Mouse (Mus musculus): ENCODE measurements at regions not wholly inside any gene's neighbourhood (a gene's known extent, or its start where the extent isn't known, plus 50 kb on each side); places are given as distances from the start of the nearest gene placed in this dataset.

- no peak for ATAC-seq (ENCODE audit: insufficient read depth)
- no peak overlapping the region for H3K4me2 ChIP-seq
- no peak overlapping the region for H3K27ac ChIP-seq (replicated peaks)
- H3K9me3 ChIP-seq (replicated peaks), result no peaks in the 10 kb centered on the region
- H3K9ac ChIP-seq, result no peak overlapping the region
- 51% methylated on average over 6 of the region's 6 CpGs for WGBS (ENCODE audit: insufficient replicate concordance)
- no peaks in the 10 kb centered on the region for H3K36me3 ChIP-seq (replicated peaks)
- peaks cover 6% of the 10 kb centered on the region; the same call in 1 of the 2 replicates for H3K4me1 ChIP-seq (replicated peaks)
- H3K4me3 ChIP-seq (replicated peaks), result no peak overlapping the region
- H3K27me3 ChIP-seq, result no peaks in the 10 kb centered on the region
Measured at GRCm38 (mm10) chr17:47196992-47197391, 171.7 kb upstream of the Mrps10 start.

- WGBS (ENCODE audit: insufficient replicate concordance), result 66% methylated on average over 7 of the region's 7 CpGs
- ATAC-seq (ENCODE audit: insufficient read depth), result no peak
- Histone ChIP-seq H3K9me3 (replicated peaks) (no peaks in the 10 kb centered on the region), H3K27me3 (no peaks in the 10 kb centered on the region), H3K27ac (replicated peaks) (no peak overlapping the region), H3K36me3 (replicated peaks) (no peaks in the 10 kb centered on the region), H3K4me1 (replicated peaks) (peaks cover 6% of the 10 kb centered on the region; the same call in 1 of the 2 replicates), H3K4me3 (replicated peaks) (no peak overlapping the region), H3K9ac (no peak overlapping the region), H3K4me2 (no peak overlapping the region)
Measured at GRCm38 (mm10) chr17:47195981-47196380, 172.7 kb upstream of the Mrps10 start.

- no peaks in the 10 kb centered on the region for H3K36me3 ChIP-seq (replicated peaks)
- no peak overlapping the region for H3K27ac ChIP-seq (replicated peaks)
- H3K9me3 ChIP-seq (replicated peaks), result no peaks in the 10 kb centered on the region
- H3K4me1 ChIP-seq (replicated peaks), result peaks cover 6% of the 10 kb centered on the region; the same call in 1 of the 2 replicates
- H3K4me2 ChIP-seq, result no peak overlapping the region
- H3K27me3 ChIP-seq, result no peaks in the 10 kb centered on the region
- no peak for ATAC-seq (ENCODE audit: insufficient read depth)
- WGBS (ENCODE audit: insufficient replicate concordance), result 67% methylated on average over 14 of the region's 14 CpGs
- no peak overlapping the region for H3K9ac ChIP-seq
- no peak overlapping the region for H3K4me3 ChIP-seq (replicated peaks)
Measured at GRCm38 (mm10) chr17:47194463-47195012, 174.1 kb upstream of the Mrps10 start.

GRCm38 (mm10) chr17:47191416-47191815 lies 177.3 kb upstream of the Mrps10 start:
- Histone ChIP-seq H3K4me1 (replicated peaks) (peaks cover 1% of the 10 kb centered on the region; the same call in 1 of the 2 replicates), H3K4me3 (replicated peaks) (no peak overlapping the region), H3K4me2 (no peak overlapping the region), H3K27ac (replicated peaks) (no peak overlapping the region), H3K9me3 (replicated peaks) (no peaks in the 10 kb centered on the region), H3K27me3 (no peaks in the 10 kb centered on the region), H3K36me3 (replicated peaks) (no peaks in the 10 kb centered on the region), H3K9ac (no peak overlapping the region)
- no peak for ATAC-seq (ENCODE audit: insufficient read depth)
- WGBS (ENCODE audit: insufficient replicate concordance), result 41% methylated on average over 3 of the region's 3 CpGs

GRCm38 (mm10) chr17:47189770-47190169 lies 178.9 kb upstream of the Mrps10 start:
- Histone ChIP-seq H3K4me2 (no peak overlapping the region), H3K9ac (no peak overlapping the region), H3K36me3 (replicated peaks) (no peaks in the 10 kb centered on the region), H3K27ac (replicated peaks) (no peak overlapping the region), H3K27me3 (no peaks in the 10 kb centered on the region), H3K4me3 (replicated peaks) (no peak overlapping the region), H3K9me3 (replicated peaks) (no peaks in the 10 kb centered on the region), H3K4me1 (replicated peaks) (no peaks in the 10 kb centered on the region)
- ATAC-seq (ENCODE audit: insufficient read depth), result no peak
- WGBS (ENCODE audit: insufficient replicate concordance), result 68% methylated on average over 7 of the region's 7 CpGs

- no peak overlapping the region for H3K9ac ChIP-seq
- WGBS (ENCODE audit: insufficient replicate concordance), result 14% methylated on average over 6 of the region's 6 CpGs
- no peak overlapping the region for H3K27ac ChIP-seq (replicated peaks)
- H3K4me2 ChIP-seq, result no peak overlapping the region
- no peaks in the 10 kb centered on the region for H3K9me3 ChIP-seq (replicated peaks)
- no peaks in the 10 kb centered on the region for H3K27me3 ChIP-seq
- H3K4me3 ChIP-seq (replicated peaks), result no peak overlapping the region
- peaks cover 11% of the 10 kb centered on the region for H3K4me1 ChIP-seq (replicated peaks)
- no peak for ATAC-seq (ENCODE audit: insufficient read depth)
- H3K36me3 ChIP-seq (replicated peaks), result no peaks in the 10 kb centered on the region
Measured at GRCm38 (mm10) chr17:47184148-47184547, 173.8 kb upstream of the Ubr2 start.

GRCm38 (mm10) chr17:47182118-47182517 lies 171.8 kb upstream of the Ubr2 start:
- H3K27me3 ChIP-seq, result no peaks in the 10 kb centered on the region
- H3K27ac ChIP-seq (replicated peaks), result no peak overlapping the region
- H3K4me2 ChIP-seq, result no peak overlapping the region
- no peaks in the 10 kb centered on the region for H3K9me3 ChIP-seq (replicated peaks)
- ATAC-seq (ENCODE audit: insufficient read depth), result no peak; the same call in 1 of the 2 replicates
- peaks cover 18% of the 10 kb centered on the region for H3K4me1 ChIP-seq (replicated peaks)
- H3K9ac ChIP-seq, result no peak overlapping the region
- H3K4me3 ChIP-seq (replicated peaks), result no peak overlapping the region
- no peaks in the 10 kb centered on the region for H3K36me3 ChIP-seq (replicated peaks)
- WGBS (ENCODE audit: insufficient replicate concordance), result 47% methylated on average over 6 of the region's 6 CpGs

- H3K27me3 ChIP-seq, result no peaks in the 10 kb centered on the region
- H3K36me3 ChIP-seq (replicated peaks), result no peaks in the 10 kb centered on the region
- WGBS (ENCODE audit: insufficient replicate concordance), result 67% methylated on average over 5 of the region's 5 CpGs
- H3K27ac ChIP-seq (replicated peaks), result no peak overlapping the region
- no peak overlapping the region for H3K4me2 ChIP-seq
- no peak overlapping the region for H3K9ac ChIP-seq
- peaks cover 30% of the 10 kb centered on the region for H3K4me1 ChIP-seq (replicated peaks)
- H3K4me3 ChIP-seq (replicated peaks), result no peak overlapping the region
- H3K9me3 ChIP-seq (replicated peaks), result no peaks in the 10 kb centered on the region
- no peak for ATAC-seq (ENCODE audit: insufficient read depth)
Measured at GRCm38 (mm10) chr17:47179410-47179809, 169.1 kb upstream of the Ubr2 start.

GRCm38 (mm10) chr17:47178705-47179104 lies 168.3 kb upstream of the Ubr2 start:
- WGBS (ENCODE audit: insufficient replicate concordance), result 39% methylated on average over 5 of the region's 5 CpGs
- Histone ChIP-seq H3K9me3 (replicated peaks) (no peaks in the 10 kb centered on the region), H3K4me1 (replicated peaks) (peaks cover 34% of the 10 kb centered on the region), H3K36me3 (replicated peaks) (no peaks in the 10 kb centered on the region), H3K9ac (no peak overlapping the region), H3K4me3 (replicated peaks) (no peak overlapping the region), H3K4me2 (no peak overlapping the region), H3K27ac (replicated peaks) (no peak overlapping the region), H3K27me3 (no peaks in the 10 kb centered on the region)
- no peak for ATAC-seq (ENCODE audit: insufficient read depth)

- no peak overlapping the region for H3K4me3 ChIP-seq (replicated peaks)
- no peaks in the 10 kb centered on the region for H3K27me3 ChIP-seq
- H3K4me1 ChIP-seq (replicated peaks), result peaks cover 33% of the 10 kb centered on the region
- H3K9me3 ChIP-seq (replicated peaks), result no peaks in the 10 kb centered on the region
- 58% methylated on average over 8 of the region's 8 CpGs for WGBS (ENCODE audit: insufficient replicate concordance)
- ATAC-seq (ENCODE audit: insufficient read depth), result no peak
- H3K36me3 ChIP-seq (replicated peaks), result no peaks in the 10 kb centered on the region
- H3K4me2 ChIP-seq, result no peak overlapping the region
- H3K27ac ChIP-seq (replicated peaks), result 0 out of 2 replicates have a peak overlapping the region, but pooled peaks have one; percentile 9
- H3K9ac ChIP-seq, result no peak overlapping the region
Measured at GRCm38 (mm10) chr17:47177671-47178246, 167.4 kb upstream of the Ubr2 start.

- H3K36me3 ChIP-seq (replicated peaks), result no peaks in the 10 kb centered on the region
- no peaks in the 10 kb centered on the region for H3K27me3 ChIP-seq
- H3K4me2 ChIP-seq, result no peak overlapping the region
- H3K4me1 ChIP-seq (replicated peaks), result peaks cover 24% of the 10 kb centered on the region
- no peak overlapping the region for H3K27ac ChIP-seq (replicated peaks)
- H3K9me3 ChIP-seq (replicated peaks), result no peaks in the 10 kb centered on the region
- H3K9ac ChIP-seq, result no peak overlapping the region
- WGBS (ENCODE audit: insufficient replicate concordance), result 35% methylated on average over 5 of the region's 5 CpGs
- no peak overlapping the region for H3K4me3 ChIP-seq (replicated peaks)
- no peak for ATAC-seq (ENCODE audit: insufficient read depth)
Measured at GRCm38 (mm10) chr17:47176328-47176727, 166.0 kb upstream of the Ubr2 start.

Data from liver, embryonic 15.5 days (tissue).